Mouse (Mus musculus) embryo, embryonic 11 days (tissue): ENCODE measurements at regions not wholly inside any gene's neighbourhood (a gene's known extent, or its start where the extent isn't known, plus 50 kb on each side); places are given as distances from the start of the nearest gene placed in this dataset.
"Not testable (repeated sequence)": the region's sequence is repeated elsewhere in the genome, so short reads cannot be mapped to it uniquely, and the experiment has no call there.

Source experiments
- DNase-seq: peaks from one replicate; pipeline ENCODE4 v3.0.0-alpha.2; 2015

DNA sequence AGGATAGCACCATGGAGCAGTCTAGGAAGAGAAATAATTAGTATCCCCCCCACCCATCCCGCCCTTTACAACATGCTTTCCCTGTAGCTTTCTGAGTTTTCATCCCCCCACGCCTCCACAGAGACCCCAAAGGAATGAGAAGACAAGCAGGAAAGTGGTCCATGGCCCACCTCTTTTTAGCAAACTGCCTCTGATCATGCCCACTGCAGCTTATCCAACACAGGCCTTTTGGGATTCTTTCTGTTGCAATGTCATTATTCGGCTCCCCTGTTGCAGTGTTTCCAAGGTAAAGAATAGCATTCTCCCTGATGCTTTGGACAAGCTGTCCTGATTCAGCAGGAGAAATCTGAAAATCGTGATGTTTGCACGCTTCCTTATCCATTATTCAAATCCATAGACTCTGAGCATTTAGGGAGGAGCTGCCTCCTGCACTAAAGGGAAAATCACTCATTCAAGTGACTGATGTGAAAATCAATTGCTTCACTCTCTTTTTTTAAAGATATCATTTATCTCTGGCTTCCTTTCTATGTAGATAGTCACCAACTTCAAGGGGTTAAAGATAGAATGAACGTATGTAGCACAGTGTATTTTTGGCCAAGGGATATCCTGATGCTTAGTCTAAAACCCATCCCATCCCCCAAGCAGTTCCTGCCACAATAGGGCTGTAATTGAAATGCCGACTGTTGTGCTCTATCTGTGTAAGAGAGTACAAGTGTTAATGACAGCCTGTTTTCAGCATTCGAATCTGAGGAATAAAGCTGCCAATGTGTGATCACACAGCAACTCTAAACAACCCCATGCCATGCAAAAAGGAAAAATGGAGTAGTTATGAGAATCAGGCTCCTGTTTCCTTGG, 743.1 kb downstream of the Kcna4 start:
- no peak for DNase-seq

DNA sequence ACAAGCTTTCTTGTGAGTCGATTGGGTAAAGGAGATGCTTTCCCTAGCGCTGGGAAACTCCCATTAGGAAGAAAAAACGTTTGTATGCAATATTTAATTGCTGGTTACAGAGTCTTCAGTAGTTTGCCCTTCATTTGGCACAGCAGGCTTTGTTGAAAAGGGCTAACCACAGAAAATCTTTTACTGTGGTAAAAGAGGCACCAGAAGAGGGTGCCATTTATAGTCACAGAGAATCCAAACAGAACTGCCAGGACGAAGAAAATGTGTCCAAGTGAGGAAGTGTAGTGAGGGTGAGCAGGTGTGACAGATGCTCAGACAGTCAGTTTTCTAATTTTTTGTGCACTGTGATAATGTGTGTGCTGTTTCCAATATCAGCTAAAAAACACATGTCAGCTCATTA, 744.4 kb downstream of the Kcna4 start:
- DNase-seq, result no peak

DNA sequence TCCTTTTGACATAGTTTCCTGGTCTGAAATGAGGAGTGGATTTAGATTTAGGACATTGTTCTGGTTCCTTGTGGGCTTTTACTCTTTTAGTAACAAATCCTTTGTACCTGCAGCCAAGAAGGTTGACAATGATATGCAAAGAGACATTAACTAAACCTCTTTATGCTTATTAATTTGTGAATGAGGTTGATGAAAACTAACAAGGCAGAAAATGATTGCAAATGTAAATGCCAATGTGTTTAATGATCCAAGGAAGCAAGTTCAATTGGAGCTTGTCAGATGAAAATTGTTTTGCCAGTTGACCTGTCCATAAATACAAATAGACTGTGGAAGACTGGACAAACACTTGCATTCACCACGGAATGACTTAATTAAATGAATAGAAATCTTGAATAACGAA, 751.6 kb downstream of the Kcna4 start:
- no peak for DNase-seq

DNA sequence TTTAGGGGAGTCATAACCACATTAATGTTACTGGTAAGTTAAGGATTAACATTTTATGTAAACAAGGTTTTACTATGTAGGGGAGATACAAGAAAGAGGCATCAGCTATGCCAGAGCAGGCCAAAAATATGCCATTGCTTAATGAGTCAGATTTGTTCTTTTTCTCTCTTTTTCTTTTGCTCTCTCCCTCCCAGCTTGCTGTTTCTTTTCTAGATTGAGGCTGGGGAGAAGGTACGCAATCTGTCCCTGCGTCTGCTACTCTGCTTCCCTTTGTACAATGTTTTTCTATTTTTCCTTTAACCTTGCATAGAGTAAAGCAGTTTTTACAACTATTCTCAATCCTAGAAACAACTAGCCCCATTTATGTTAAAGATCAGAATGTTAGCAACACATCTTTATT, 754.4 kb downstream of the Kcna4 start:
- no peak for DNase-seq

DNA sequence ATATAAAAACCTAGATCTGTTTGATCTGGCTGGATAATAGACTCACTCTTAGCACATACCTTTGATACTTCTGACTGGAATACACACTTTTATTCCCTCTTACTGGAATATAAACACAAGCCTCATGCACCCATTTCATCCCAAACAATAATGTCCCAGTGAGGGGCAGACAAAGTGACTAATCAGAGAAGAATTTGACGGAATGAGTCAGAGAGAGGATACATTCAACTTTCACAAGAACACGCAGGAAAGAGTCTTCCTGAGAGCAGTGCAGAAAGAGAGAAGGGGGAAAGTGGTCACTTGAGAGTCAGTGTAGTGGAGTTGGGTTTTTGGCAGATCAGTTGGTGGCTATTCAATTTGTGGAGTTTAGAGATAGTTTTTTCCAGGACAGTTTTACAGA, 755.6 kb downstream of the Kcna4 start:
- DNase-seq, result no peak

DNA sequence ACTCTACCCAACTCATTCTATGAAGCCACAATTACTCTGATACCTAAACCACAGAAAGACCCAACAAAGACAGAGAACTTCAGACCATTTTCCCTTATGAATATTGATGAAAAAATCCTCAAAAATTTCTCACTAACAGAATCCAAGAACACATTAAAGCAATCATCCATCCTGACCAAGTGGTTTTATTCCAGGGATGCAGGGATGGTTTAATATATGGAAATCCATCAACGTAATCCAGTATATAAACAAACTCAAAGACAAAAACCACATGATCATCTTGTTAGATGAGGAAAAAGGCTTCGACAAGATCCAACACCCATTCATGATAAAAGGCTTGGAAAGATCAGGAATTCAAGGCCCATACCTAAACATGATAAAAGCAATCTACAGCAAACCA, 772.3 kb downstream of the Kcna4 start:
- not testable (repeated sequence) for DNase-seq

DNA sequence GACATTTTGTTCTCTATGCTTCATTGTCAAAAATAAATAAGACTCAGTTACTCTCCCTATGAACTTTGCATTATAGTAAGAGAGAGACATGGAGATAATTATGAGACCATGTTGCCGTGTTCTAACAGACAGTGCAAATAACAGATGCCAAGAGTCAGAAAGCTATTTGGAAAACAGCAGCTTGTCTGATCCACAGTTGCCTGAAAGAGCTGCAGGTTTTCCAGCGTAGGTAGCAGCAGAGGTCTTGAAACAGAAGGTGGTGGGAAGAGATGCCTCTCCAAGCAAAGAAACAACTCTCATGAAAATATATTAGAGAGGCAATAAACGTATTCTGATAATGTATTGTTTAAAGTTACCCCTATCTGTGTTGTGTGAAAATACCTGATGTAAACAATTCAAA, 793.5 kb downstream of the Kcna4 start:
- no peak for DNase-seq

DNA sequence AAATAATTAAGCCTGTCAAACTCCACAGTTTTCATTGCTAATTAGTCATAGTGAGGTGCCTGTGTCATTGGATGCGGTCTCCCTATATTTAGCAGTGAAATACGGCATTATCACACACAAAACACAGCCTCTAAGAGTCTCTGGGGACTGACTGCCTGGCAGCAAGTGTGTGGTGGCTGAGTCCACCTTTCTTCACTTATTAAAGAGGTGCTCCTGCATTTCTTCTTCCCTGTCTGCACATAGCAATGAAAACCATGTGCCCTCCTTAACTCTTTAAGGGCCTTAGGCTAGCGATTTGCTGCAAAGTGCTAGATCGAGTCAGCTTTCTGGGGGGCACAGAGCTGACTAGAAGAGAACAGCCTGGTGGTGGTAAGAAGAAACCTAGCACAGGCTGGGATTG, 799.8 kb downstream of the Kcna4 start:
- no peak for DNase-seq

DNA sequence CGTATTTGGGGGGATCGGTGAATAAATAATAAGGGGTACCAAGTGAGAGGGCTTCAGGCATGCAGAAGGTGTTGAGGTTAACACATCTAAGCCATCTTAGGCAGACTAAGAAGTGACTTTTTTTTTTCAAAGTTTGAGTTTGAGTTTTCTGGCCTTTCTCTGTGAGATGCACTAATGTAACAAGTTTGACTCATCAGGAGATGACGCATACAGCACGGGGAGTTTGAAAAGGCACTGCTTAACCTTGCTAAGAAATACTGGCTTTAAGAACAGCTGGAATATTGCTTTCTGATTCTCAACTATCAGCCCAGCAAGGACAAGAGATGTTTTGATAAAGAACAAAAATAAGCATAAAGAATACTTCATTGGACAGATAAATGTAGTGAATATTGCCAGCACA, 806.6 kb downstream of the Kcna4 start:
- no peak for DNase-seq

DNA sequence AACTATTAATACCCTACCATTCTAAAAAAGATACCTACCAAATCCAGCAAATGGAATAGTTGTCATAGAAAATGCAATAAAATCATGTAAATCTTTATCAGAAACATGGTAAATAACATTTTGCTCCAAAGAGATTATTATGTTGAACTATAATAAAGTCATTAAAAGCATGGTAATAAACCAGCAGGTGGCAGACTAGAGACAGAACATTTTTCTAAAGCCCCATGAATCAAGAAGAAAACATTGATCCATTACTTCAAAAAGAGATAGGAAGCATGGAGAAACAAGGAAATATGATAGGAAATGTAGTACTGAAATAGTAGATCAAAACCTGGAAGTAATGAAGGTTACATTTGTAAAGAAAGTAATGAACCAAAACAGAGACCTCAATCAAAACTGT, 819.7 kb downstream of the Kcna4 start:
- peak; percentile 12 for DNase-seq

DNA sequence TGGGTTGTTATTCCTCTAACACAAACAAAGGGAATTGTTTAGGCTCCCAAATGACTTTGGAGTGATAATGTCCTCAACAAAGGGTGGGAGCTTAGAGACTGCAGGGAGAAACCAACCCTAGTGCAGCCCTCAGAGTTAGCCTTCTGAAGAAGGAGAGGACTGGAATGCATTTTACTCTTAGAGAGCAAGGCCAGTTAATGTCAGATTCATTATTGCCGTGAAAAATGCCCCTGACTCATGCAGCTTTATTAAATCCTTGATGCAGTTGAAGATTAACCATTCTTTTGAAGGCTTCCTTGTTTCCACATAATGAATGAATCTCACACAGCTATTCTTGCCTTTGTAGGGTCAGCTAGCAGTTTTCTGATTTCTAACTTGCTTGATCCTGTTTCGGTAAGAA, 855.3 kb downstream of the Kcna4 start:
- no peak for DNase-seq

DNA sequence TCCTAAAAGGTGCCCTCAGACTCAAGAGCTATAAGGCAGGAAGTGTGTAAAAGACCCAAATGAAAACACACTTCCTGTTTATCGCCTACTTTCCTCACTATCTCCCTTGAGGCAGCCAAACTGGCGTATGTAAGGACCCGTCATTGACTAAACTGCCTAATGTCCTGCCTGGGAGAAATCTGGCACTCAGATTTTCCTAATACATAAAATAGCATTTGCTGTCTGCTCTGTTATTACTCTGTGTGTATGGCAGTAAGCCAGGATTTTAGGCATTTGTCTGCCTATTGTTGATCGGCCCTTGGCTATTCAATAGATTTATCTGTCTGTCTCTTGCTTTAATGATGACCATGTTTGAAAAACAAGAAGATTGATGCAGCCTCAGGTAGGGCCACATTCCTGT, 857.8 kb downstream of the Kcna4 start:
- DNase-seq, result peak; percentile 5

DNA sequence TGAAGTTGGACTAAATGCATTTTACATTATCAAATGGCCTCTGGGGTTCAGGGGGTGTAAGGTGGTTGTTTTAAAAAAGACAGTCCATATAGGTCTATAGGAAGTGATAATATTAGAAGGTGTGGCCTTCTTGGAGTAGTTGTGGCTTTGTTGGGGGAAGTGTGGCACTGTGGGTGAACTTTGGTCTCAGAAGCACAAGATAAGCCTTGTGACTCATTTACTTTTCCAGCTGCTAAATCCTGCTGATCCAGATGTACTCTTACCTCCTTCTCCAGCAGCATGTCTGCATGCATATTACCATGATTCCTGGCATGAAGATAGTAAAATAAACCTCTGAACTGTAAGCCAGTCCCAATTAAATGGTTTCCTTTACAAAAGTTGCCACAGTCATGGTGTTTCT, 865.8 kb downstream of the Kcna4 start:
- no peak for DNase-seq

DNA sequence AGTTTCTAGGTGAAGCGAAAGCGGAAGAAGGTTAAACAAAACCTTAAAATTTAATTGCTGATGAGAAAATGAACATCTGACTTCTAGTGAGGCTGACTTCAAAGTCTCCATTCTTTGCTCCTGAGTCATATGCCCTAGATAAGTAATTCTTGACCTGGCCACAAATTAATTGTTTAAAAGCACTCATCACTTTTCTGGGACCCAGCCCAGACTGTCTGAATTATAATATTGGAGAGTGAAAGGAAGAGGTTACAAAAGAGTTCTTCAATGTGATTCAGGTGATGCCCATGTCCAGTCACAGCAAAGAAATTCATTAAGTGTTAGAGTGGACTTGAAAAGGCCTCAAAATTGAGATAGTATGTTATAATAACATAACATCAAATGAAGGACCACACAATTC, 867.3 kb downstream of the Kcna4 start:
- no peak for DNase-seq

DNA sequence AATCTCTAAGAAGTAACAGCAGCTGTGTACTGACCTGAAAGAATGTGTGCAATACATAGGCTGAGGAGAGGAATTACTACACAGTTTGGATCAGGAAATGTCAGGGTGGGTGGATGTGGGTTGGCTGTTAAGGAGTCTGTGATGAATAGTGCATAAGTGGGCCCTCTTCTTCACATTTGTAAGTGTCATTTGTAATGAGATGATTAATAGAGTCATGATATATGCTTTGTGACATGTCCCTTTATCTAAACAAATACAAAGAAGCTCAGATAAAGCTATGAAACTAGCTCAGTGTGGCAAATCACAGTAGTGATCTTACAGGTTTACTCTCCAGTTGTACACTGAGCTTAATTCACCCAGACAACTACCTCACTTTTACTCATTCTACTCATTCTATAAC, 867.9 kb downstream of the Kcna4 start:
- DNase-seq, result no peak

DNA sequence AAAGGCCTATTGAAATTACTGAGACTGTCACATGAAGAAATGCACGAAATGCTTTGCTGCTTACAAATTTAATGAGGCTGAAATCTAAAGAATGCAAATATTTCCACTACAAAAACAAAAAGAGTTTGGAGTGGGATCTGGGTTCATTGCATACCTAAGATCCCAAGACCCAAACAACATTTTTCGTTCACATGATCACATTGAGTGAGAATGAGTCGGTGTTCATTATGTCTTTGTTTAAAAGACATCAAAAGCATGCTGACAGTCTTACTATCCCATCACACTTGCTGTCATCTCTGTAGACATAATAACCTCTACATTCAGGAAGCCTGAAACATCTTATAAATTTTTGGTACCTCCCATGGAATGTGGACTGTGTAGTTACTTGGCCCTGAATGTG, 870.4 kb downstream of the Kcna4 start:
- DNase-seq, result no peak

DNA sequence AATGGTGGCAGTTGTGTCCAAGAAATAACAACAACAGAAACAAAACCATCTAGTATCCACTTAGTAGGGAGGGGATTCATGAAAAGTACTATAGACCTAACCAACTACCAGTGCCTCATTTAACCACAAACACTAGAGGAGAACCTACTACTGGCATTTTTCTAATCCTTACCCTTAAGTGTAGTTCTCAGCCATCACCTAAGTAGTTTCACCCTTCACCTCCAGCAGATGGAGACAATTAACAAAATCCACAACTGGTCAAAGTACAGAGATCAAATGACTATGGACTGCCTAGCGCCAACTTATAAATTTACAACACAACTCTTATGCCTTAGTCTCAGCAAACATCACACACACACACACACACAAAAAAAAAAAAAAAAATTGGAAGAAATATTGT, 874.6 kb downstream of the Kcna4 start:
- peak; percentile 8 for DNase-seq
